Mouse (Mus musculus) liver, embryonic 14.5 days (tissue): Measurements from ENCODE around the gene Chst11. TPM values are rescaled to one million over a fixed set of nuclear protein-coding genes. Genes with fewer than 3 reads are reported as not detected.

Experiments used
- ATAC-seq: fragments of 200-750 bp; cut with Nextera tagmentation; 2 replicates; pipeline ENCODE4 v1.8.0; 2017; ENCODE audit warnings: moderate number of reproducible peaks, mild to moderate bottlenecking, moderate library complexity; ENCODE audit not compliant: insufficient read depth
- DNase-seq, 3 experiments: peaks; one replicate each; pipeline ENCODE4 v3.0.0-alpha.2; 2012 to 2013; ENCODE audit warnings: low read depth in 3 of 3, low spot score in 3 of 3
- H3K27ac ChIP-seq: fragments of 300-500 bp; sonication (generic); 2 replicates; pipeline ENCODE4 v1.5.1; 2014; ENCODE audit warnings: moderate library complexity, mild to moderate bottlenecking, control low read depth, inconsistent platforms
- H3K27me3 ChIP-seq: fragments of 300-500 bp; sonication (generic); 2 replicates; pipeline ENCODE4 v1.6.1; 2014; ENCODE audit warnings: mild to moderate bottlenecking, low read length, moderate library complexity; ENCODE audit not compliant: control insufficient read depth, insufficient read depth
- H3K36me3 ChIP-seq: fragments of 300-500 bp; sonication (generic); replicated peaks from 2 replicates; pipeline ENCODE4 v1.6.1; 2014; ENCODE audit warnings: low read depth; ENCODE audit not compliant: control insufficient read depth, insufficient read depth
- H3K4me1 ChIP-seq, 2 experiments: fragments of 200-500 bp in 1 of 2; fragments of 300-500 bp in 1 of 2; sonication (generic) in 1 of 2; replicated peaks; 2 replicates each; pipeline ENCODE4 v1.6.1; 2012 to 2014; ENCODE audit warnings: antibody characterized with exemption in 1 of 2, inconsistent platforms in 1 of 2, low read length in 1 of 2; ENCODE audit not compliant: control insufficient read depth in 2 of 2, insufficient read depth in 2 of 2
- H3K4me2 ChIP-seq: fragments of 300-500 bp; sonication (generic); 2 replicates; pipeline ENCODE4 v1.6.1; 2014; ENCODE audit warnings: low read depth, mild to moderate bottlenecking, control low read depth, moderate library complexity
- H3K4me3 ChIP-seq, 2 experiments: fragments of 200-500 bp in 1 of 2; fragments of 300-500 bp in 1 of 2; sonication (generic) in 1 of 2; 2 replicates each; pipeline ENCODE4 v1.5.1; 2012 to 2014; ENCODE audit warnings: low read depth in 2 of 2, low read length in 2 of 2, mild to moderate bottlenecking in 2 of 2, control low read depth in 1 of 2, inconsistent platforms in 1 of 2, moderate library complexity in 1 of 2; ENCODE audit not compliant: insufficient read depth in 1 of 2
- H3K9ac ChIP-seq: fragments of 300-500 bp; sonication (generic); replicated peaks from 2 replicates; pipeline ENCODE4 v1.6.1; 2014; ENCODE audit warnings: mild to moderate bottlenecking, control low read depth, moderate library complexity
- H3K9me3 ChIP-seq: fragments of 300-500 bp; sonication (generic); 2 replicates; pipeline ENCODE4 v1.6.1; 2016; ENCODE audit warnings: low read length, mixed read lengths; ENCODE audit not compliant: control insufficient read depth
- CTCF ChIP-seq: IDR thresholded peaks from 2 replicates; pipeline ENCODE4 v1.5.1; 2016; ENCODE audit warnings: antibody characterized with exemption, low read depth, control low read depth
- EP300 ChIP-seq: IDR thresholded peaks from 2 replicates; pipeline ENCODE4 v1.6.1; 2016; ENCODE audit warnings: antibody characterized with exemption, low read depth
- WGBS: fragments of 180-500 bp; shearing (Covaris S2); extraction: QIAGEN DNeasy Blood & Tissue Kit; methylation state at CpG from one replicate; pipeline ENCODE4 v1.1.7; 2014; ENCODE audit not compliant: insufficient replicate concordance; 5-methylcytosine and 5-hydroxymethylcytosine counted together
- polyA plus RNA-seq, 2 experiments: library from polyadenylated mRNA; depleted of rRNA in 1 of 2; stranded (reverse) in 1 of 2; unstranded in 1 of 2; fragments of >200 nt; fragmentation: Nextera tagmentation in 1 of 2; extraction: Ambion mirVana in 1 of 2; gene quantifications; 2 replicates each; pipeline versions ENCODE4 v1.2.1 to v1.2.3; 2012 to 2014

Gene Chst11
- polyA plus RNA-seq, 2 experiments: 1.8 to 5.2 TPM

DNA sequence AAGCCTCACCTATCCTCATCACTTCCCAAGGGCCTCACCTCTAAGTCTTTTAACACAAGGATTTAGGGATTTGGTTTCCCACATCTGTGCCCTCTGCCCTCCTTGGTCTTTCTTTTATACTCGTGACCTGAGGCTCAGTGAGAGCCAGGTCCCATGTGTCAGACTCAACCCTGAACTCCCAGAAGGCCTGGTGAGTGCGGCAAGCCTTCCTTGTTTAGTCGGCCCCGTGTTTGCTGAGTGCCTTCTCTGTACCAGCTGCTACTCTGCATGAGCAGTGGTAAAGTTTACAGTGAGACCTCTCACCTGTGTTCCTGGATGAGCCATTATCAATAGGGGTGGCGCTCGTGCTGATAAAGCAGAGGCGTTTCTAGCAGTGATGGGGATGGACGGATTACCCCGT, 134.6 kb downstream of the Chst11 start:
- H3K4me3 ChIP-seq: no peak overlapping the region
- ATAC-seq (no peak), DNase-seq (no peak)
- no peaks in the 10 kb centered on the region for H3K36me3 ChIP-seq
- WGBS: 53% methylated on average over 9 of the region's 9 CpGs
- peaks cover 0 to 15% of the 10 kb centered on the region in 2 experiments; a peak in 3 of 4 replicates for H3K4me1 ChIP-seq
- no peak overlapping the region for H3K27ac ChIP-seq
- H3K27me3 ChIP-seq: no peaks in the 10 kb centered on the region
- H3K9ac ChIP-seq: no peak overlapping the region
- TF ChIP-seq CTCF: no peak
- TF ChIP-seq EP300: no peak
- H3K9me3 ChIP-seq: no peaks in the 10 kb centered on the region
- no peak overlapping the region for H3K4me2 ChIP-seq

DNA sequence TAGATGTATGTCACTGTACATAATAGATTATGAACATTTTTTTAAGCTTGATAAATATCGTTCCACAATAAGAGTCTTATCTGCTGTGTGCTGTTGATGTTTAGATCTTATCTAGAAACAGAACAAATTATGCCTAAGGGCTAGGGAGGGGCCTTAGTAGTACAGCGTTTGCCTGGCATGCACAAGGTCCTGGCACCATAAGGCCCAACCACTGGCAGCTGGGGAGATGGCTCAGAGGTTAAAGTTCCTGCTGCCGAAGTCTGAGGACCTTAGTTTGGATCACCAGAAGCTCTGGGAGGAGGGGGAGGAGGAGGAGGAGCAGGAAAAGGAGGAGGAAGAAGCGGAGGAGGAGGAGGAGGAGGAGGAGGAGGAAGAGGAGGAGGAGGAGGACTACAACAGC, 135.6 kb downstream of the Chst11 start:
- Histone ChIP-seq H3K27ac (no peak overlapping the region), H3K4me3 (no peak overlapping the region), H3K36me3 (no peaks in the 10 kb centered on the region), H3K9ac (no peak overlapping the region), H3K9me3 (no peaks in the 10 kb centered on the region), H3K27me3 (no peaks in the 10 kb centered on the region), H3K4me1 (peaks cover 0 to 15% of the 10 kb centered on the region in 2 experiments; a peak in 3 of 4 replicates), H3K4me2 (no peak overlapping the region)
- no peak for DNase-seq
- ATAC-seq: no peak
- no peak for TF ChIP-seq CTCF
- no peak for TF ChIP-seq EP300
- WGBS: 56% methylated on average over 3 of the region's 4 CpGs

DNA sequence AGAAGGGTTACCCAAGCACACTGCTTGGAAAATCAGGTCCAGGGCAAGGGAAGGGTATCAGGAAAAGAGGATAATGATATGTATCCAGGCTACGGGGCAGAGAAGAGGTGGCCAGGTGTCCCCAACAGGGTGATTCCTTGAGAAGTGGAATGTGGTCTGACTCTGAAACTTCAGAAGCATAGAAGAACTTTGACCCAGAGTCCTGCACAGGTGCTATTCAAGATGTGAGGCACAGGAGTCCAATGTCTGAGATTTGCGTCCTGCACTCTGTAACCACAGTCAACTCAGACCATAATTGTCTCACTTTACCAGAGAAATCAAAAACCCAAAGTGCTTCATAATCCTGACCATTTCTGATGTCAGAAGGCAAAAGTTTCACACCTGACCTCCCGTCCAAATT, 139.3 kb downstream of the Chst11 start:
- no peak overlapping the region for H3K27ac ChIP-seq
- no peak overlapping the region for H3K9ac ChIP-seq
- no peak for ATAC-seq
- no peaks in the 10 kb centered on the region for H3K9me3 ChIP-seq
- H3K4me3 ChIP-seq: no peak overlapping the region
- no peak overlapping the region for H3K4me2 ChIP-seq
- DNase-seq: no peak
- TF ChIP-seq CTCF (no peak), EP300 (no peak)
- H3K4me1 ChIP-seq: no peaks in the 10 kb centered on the region
- no peaks in the 10 kb centered on the region for H3K27me3 ChIP-seq
- 76% methylated on average over 3 of the region's 3 CpGs for WGBS
- H3K36me3 ChIP-seq: no peaks in the 10 kb centered on the region

DNA sequence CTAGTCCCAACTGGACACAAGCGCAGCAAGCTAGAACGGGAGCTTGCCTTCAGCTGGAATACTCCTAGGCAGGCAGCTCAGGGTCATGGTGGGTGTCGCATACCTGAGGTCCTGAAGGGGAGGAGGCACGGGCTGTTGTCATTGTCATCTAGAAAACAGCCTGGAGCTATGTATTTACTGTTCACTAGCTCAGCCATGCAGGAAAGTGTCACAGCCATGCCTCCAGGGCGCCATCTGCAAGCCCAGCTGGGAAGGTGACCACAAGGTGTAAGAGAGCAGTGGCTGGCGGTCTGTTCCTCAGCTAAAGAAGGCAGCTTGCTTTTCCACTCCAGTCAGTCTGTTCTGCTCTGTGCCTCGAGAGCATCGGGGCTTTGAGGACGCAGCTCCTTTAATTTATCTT, 141.1 kb downstream of the Chst11 start:
- Histone ChIP-seq H3K36me3 (no peaks in the 10 kb centered on the region), H3K27ac (no peak overlapping the region), H3K27me3 (no peaks in the 10 kb centered on the region), H3K4me3 (no peak overlapping the region), H3K4me1 (no peaks in the 10 kb centered on the region), H3K9me3 (no peaks in the 10 kb centered on the region), H3K4me2 (no peak overlapping the region), H3K9ac (no peak overlapping the region)
- no peak for ATAC-seq
- WGBS: 68% methylated on average over 9 of the region's 9 CpGs
- no peak for DNase-seq
- TF ChIP-seq CTCF (no peak), EP300 (no peak)

DNA sequence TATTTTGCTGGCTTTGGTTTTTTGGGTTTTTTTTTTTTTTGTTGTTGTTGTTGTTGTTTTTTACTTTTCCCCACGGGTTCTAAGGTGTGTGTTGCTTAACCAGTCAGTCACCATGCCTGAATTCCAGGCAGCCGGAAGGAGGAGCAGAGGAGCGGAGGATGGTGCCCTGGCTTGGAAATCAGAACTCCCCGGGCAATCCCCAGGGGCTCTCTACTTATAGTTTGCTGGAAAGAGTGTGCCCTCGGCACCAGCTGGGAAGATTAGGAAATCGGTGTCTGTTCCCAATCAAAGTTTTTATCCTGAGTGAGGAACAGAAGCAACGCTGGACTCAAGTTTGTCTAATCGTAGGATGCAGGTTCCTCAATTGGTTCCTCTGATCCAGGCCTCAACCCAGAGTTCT, 143.1 kb downstream of the Chst11 start:
- Histone ChIP-seq H3K36me3 (no peaks in the 10 kb centered on the region), H3K4me3 (no peak overlapping the region), H3K9ac (no peak overlapping the region), H3K4me2 (no peak overlapping the region), H3K9me3 (no peaks in the 10 kb centered on the region), H3K27me3 (no peaks in the 10 kb centered on the region), H3K27ac (no peak overlapping the region), H3K4me1 (no peaks in the 10 kb centered on the region)
- DNase-seq (no peak), ATAC-seq (no peak)
- WGBS: 72% methylated on average over 8 of the region's 8 CpGs
- TF ChIP-seq CTCF (no peak), EP300 (no peak)
